Mouse (Mus musculus): ENCODE data around the gene Ino80e.

The Ino80e gene

GRCm38 (mm10) chr7:126815726-126816222 lies 46.4 kb downstream of the Ino80e start:
- DNase-seq (ENCODE audit: low read depth, low spot score): no peak

DNA sequence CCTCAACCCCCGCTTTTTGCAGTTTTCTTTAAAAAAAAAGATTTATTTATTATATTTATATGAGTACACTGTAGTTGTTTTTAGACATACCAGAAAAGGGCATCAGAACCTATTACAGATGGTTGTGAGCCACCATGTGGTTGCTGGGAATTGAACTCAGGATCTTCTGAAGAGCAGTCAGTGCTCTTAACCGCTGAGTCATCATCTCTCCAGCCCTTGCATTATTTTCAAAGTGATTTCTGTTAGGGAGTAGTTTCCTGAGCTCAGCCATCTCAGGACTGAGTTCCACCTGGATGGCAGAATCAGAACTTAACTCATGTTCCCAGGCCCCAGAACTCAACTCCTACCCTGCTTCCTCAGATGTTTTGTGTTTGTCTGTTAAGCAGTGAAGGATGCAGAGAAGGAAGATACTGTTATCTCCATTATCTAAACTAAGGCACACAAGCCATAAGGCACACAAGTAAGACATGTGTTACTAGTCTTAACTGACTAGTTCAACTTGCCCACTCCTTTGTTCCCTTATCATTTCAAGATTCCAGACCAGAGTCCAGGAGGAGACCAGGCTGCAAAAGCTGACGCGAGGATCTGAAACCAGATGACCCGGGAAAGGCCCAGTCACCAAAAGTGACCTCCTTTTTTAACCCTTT lies 52.3 kb downstream of the Ino80e start:
- no peak for DNase-seq (ENCODE audit: low read depth, low spot score)

GRCm38 (mm10) chr7:126808703-126809455 lies 53.3 kb downstream of the Ino80e start:
- DNase-seq (ENCODE audit: low read depth, low spot score): no peak

DNA sequence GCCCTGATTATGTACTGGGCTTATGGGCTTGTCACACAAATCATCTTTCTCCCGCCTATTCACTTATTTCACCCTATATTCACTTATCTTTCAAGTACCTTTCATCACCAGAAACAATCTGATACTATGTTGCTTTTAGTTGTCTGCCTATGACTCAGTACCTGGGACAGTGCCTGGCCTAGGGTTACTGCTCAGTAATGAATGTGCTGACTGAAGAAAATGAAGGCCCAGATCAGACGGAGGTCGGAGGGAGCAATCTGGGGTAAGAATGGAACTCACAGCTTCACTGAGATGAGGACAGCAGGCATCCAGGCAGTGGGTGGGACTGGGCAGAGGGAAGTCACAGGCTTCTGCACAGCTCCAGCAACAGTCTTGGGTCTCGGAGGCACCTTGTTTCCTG lies 54.8 kb downstream of the Ino80e start:
- no peak for DNase-seq (ENCODE audit: low read depth, low spot score)

DNA sequence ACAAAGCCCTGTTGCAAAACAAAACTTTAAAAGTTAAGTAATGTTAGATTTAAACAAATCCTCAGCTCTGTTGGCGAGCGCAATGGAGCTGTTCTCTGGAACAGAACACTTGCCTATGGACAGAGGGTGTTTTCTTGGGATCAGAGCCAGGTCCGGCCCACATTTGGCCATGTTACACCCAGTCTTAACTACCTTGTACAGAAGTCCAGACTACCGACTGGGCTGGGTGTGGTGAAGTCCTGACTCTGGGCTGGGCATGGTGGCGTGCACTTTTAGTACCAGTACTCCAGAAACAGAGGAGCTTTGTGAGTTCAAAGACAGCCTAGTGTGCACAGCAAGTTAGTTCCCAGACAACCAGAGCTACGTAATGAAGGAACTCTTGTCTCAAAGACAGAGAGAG lies 55.2 kb downstream of the Ino80e start:
- DNase-seq (ENCODE audit: low read depth, low spot score): no peak

DNA sequence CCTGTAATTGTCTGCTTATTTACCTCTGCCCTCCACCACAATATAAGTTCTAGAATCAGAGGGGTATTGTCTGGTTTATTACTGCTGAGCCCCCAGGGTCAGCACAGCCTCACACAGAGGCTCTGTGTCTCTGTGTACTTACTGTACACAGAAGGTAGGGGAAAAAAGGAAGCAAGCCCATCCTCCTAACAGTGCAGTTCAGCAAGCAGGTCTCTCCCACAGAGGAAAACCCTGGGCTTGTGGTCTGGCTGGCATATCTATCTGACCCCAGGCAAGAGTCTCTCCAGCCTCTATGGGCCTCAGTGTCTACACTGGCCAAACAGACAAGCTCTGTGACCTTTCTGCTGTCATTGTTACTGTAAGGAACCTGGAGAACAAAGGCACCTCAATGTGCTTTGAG lies 58.4 kb downstream of the Ino80e start:
- no peak for DNase-seq (ENCODE audit: low read depth, low spot score)

DNA sequence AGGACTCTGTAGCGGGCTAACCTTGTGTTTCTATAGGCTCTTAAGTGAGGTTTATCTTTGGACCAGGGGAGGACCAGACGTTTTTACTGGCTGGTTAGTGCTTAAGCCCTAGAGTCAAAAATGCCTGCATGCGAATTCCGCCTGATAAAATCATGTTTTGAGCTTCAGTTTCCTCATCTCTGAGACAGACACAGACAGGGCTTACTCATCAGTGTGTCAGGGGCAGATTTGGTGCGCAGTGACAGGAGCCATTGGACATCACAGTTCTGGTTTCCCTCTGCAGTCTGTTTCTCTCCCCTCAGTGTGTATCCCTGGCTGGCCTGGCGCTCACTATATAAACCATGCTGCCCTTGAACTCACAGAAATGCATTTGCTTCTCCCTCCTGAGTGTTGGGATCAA lies 59.0 kb downstream of the Ino80e start:
- DNase-seq (ENCODE audit: low read depth, low spot score): no peak

DNA sequence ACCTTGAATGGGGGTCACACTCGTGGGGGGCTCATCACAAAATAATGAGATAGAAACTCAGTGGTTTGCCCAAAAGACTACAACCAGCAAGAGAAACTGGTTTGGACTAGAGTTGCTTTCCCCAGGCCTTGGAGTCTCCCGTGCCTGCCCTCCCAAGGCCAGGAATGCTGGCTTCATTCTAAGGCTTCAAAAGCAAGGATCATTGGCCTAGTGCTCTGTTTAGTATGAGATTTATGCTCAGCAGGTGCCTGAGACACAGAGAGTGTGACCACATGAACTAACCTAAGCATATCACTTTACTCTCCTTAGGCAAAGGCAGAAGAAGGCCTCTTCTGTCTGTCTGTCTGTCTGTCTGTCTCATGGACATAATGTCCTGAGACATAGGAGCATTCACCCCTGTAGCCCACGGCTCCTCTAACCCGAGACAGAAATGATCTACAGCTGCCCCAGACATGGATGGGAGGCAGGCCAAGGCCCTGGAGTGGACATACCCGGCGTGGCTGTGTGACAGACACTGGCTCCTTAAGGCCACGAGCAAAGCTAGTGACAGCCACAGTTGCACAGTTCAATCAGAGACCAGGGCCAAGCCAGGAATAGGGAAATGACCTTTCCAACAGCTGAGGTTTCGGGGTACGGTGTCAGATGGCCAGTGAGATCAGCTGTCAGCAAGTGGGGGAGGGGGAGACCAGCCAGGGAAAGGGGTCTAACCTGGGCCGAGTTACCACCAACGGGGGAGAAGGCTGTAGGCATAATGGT lies 59.9 kb downstream of the Ino80e start:
- no peak for DNase-seq (ENCODE audit: low read depth, low spot score)

DNA sequence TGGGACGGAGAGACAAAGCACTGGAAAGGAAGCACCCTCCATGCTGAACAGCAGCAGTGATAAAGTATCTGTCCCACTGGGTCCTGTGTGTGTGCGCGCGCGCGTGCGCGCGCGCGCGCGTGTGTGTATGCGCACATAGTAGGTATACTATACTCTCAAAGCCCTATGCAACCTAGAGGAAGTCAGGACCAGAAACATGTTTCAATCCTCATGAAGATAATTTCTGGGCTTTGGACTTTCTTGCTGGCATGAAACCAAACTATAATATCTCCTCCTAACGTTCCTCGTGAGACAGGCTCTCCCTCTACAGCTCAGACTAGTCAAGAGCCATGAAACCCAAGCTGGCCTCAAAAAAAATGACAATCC lies 61.1 kb downstream of the Ino80e start:
- DNase-seq (ENCODE audit: low read depth, low spot score): no peak
